Mouse (Mus musculus) C3H10T1/2 (cell line): ENCODE measurements around the gene Gm13279. TPM values are rescaled to one million over a fixed set of nuclear protein-coding genes. Genes with fewer than 3 reads are reported as not detected.

Experiments used
- polyA plus RNA-seq, 2 experiments: library from polyadenylated mRNA; unstranded; fragments of >200 nt; fragmentation: generic; extraction: Trizol; gene quantifications; one replicate each; pipeline ENCODE4 v1.2.1; 2012; ENCODE audit warnings: missing spikeins in 2 of 2

Gm13279 gene
- polyA plus RNA-seq, 2 experiments, result not detected

Other genes with a start within 250 kb of the Gm13279 start
- not detected for gene Ifna15, start 239.2 kb upstream of the Gm13279 start, polyA plus RNA-seq
- not detected for gene Ifna14, start 225.6 kb upstream of the Gm13279 start, polyA plus RNA-seq
- gene Ifna9, start 205.0 kb upstream of the Gm13279 start, polyA plus RNA-seq, result not detected
- not detected for gene Ifna12, start 194.0 kb upstream of the Gm13279 start, polyA plus RNA-seq
- gene C87499, start 163.0 kb upstream of the Gm13279 start, polyA plus RNA-seq, result not detected
- gene Ifna13, start 152.9 kb upstream of the Gm13279 start, polyA plus RNA-seq, result not detected
- gene Ifna16, start 120.5 kb upstream of the Gm13279 start, polyA plus RNA-seq, result not detected
- gene Ifna2, start 113.5 kb upstream of the Gm13279 start, polyA plus RNA-seq, result not detected
- under 1 TPM in 1 of 2 experiments, not detected in 1; 0.05 TPM for gene Ifnab, start 106.0 kb upstream of the Gm13279 start, polyA plus RNA-seq
- 1 to 10 TPM in 1 of 2 experiments, under 1 TPM in 1; 0.08 to 1.1 TPM for gene Gm26566, start 75.6 kb upstream of the Gm13279 start, polyA plus RNA-seq
- gene Klhl9, start 74.9 kb upstream of the Gm13279 start, polyA plus RNA-seq, result 10 to 100 TPM in 1 of 2 experiments, 1 to 10 TPM in 1; 1.1 to 12.5 TPM
- not detected for gene Gm13271, start 42.5 kb upstream of the Gm13279 start, polyA plus RNA-seq
- gene Gm13283, start 37.3 kb upstream of the Gm13279 start, polyA plus RNA-seq, result not detected
- gene Gm13290, start 23.6 kb upstream of the Gm13279 start, polyA plus RNA-seq, result 1 to 10 TPM; 1.2 to 3.1 TPM
- gene Gm13289, start 20.5 kb upstream of the Gm13279 start, polyA plus RNA-seq, result not detected
- under 1 TPM; 0.21 to 0.38 TPM for gene Gm13272, start 17.5 kb upstream of the Gm13279 start, polyA plus RNA-seq
- gene Ifnz, start 15.3 kb upstream of the Gm13279 start, polyA plus RNA-seq, result not detected
- 1 to 10 TPM in 1 of 2 experiments, under 1 TPM in 1; 0.42 to 1.7 TPM for gene Gm13276, start 11.7 kb upstream of the Gm13279 start, polyA plus RNA-seq
- not detected for gene Gm13277, start 8.8 kb upstream of the Gm13279 start, polyA plus RNA-seq
- gene Gm13278, start 5.8 kb upstream of the Gm13279 start, polyA plus RNA-seq, result not detected
- gene Gm13275, start 2.9 kb upstream of the Gm13279 start, polyA plus RNA-seq, result 1 to 10 TPM in 1 of 2 experiments, under 1 TPM in 1; 0.14 to 1.1 TPM
- gene Gm13285, start 2.3 kb downstream of the Gm13279 start, polyA plus RNA-seq, result not detected
- gene Gm13287, start 5.9 kb downstream of the Gm13279 start, polyA plus RNA-seq, result 1 to 10 TPM in 1 of 2 experiments, under 1 TPM in 1; 0.14 to 1.1 TPM
- gene Gm13288, start 8.1 kb downstream of the Gm13279 start, polyA plus RNA-seq, result under 1 TPM; 0.05 to 0.50 TPM
- gene Ifna7, start 18.8 kb downstream of the Gm13279 start, polyA plus RNA-seq, result not detected
- gene Ifna11, start 22.6 kb downstream of the Gm13279 start, polyA plus RNA-seq, result not detected
- not detected for gene Ifna6, start 30.0 kb downstream of the Gm13279 start, polyA plus RNA-seq
- gene Ifna5, start 38.1 kb downstream of the Gm13279 start, polyA plus RNA-seq, result not detected
- gene Ifna4, start 44.5 kb downstream of the Gm13279 start, polyA plus RNA-seq, result not detected
- not detected for gene Ifna1, start 52.7 kb downstream of the Gm13279 start, polyA plus RNA-seq
- gene Ifne, start 82.8 kb downstream of the Gm13279 start, polyA plus RNA-seq, result under 1 TPM in 1 of 2 experiments, not detected in 1; 0.08 TPM